Mouse (Mus musculus): ENCODE measurements at regions not wholly inside any gene's neighbourhood (a gene's known extent, or its start where the extent isn't known, plus 50 kb on each side); places are given as distances from the start of the nearest gene placed in this dataset.

GRCm38 (mm10) chr8:34442688-34443087 lies 331.2 kb upstream of the Gm10131 start:
- Histone ChIP-seq H3K27me3 (ENCODE audit: insufficient read depth, low read length) (no peaks in the 10 kb centered on the region), H3K4me3 (ENCODE audit: low read depth, low read length) (no peak overlapping the region), H3K4me1 (ENCODE audit: insufficient read depth, low read length) (no peaks in the 10 kb centered on the region), H3K36me3 (ENCODE audit: insufficient read depth, low read length) (no peaks in the 10 kb centered on the region), H3K4me2 (ENCODE audit: low read depth, low read length, poor library complexity, severe bottlenecking) (no peak overlapping the region), H3K27ac (ENCODE audit: low read depth, low read length) (no peak overlapping the region), H3K9me3 (ENCODE audit: low read length) (no peaks in the 10 kb centered on the region), H3K9ac (replicated peaks; ENCODE audit: low read length, poor library complexity, severe bottlenecking) (no peak overlapping the region)
- no peak for DNase-seq (ENCODE audit: low spot score)
- TF ChIP-seq CTCF (IDR thresholded peaks at IDR 0.05), result no peak
- 93% methylated on average over 3 of the region's 3 CpGs for WGBS
- ATAC-seq (ENCODE audit: low FRiP score), result no peak

DNA sequence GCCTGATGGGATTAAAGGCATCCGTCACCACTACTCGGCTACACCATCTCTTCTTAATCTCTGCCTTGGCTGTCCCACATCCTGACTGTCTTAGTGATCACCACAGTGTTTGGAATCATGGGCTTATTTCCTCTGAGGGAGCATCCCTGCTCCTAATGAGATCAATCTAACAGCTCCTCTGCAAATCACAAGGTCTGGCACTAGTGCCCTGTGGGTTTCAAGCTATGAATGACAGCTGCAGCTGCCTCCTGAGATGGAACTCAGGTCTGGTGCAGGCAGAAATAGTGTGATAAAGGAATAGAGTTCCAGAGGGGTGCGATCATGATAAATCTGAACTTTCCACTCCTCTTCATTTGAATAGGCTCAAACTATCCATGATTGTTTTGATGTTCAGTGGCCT lies 330.2 kb upstream of the Gm10131 start:
- TF ChIP-seq CTCF (IDR thresholded peaks at IDR 0.05), result no peak
- H3K27ac ChIP-seq (ENCODE audit: low read depth, low read length), result no peak overlapping the region
- H3K4me2 ChIP-seq (ENCODE audit: low read depth, low read length, poor library complexity, severe bottlenecking), result no peak overlapping the region
- no peaks in the 10 kb centered on the region for H3K27me3 ChIP-seq (ENCODE audit: insufficient read depth, low read length)
- H3K9me3 ChIP-seq (ENCODE audit: low read length), result no peaks in the 10 kb centered on the region
- H3K4me1 ChIP-seq (ENCODE audit: insufficient read depth, low read length), result no peaks in the 10 kb centered on the region
- H3K9ac ChIP-seq (replicated peaks; ENCODE audit: low read length, poor library complexity, severe bottlenecking), result no peak overlapping the region
- 40% methylated on average over 3 of the region's 3 CpGs for WGBS
- no peak overlapping the region for H3K4me3 ChIP-seq (ENCODE audit: low read depth, low read length)
- ATAC-seq (ENCODE audit: low FRiP score), result no peak
- DNase-seq (ENCODE audit: low spot score), result no peak
- no peaks in the 10 kb centered on the region for H3K36me3 ChIP-seq (ENCODE audit: insufficient read depth, low read length)

GRCm38 (mm10) chr8:34440771-34441170 lies 329.2 kb upstream of the Gm10131 start:
- 87% methylated on average over 4 of the region's 4 CpGs for WGBS
- TF ChIP-seq CTCF (IDR thresholded peaks at IDR 0.05), result no peak
- DNase-seq (ENCODE audit: low spot score) (no peak), ATAC-seq (ENCODE audit: low FRiP score) (no peak)
- Histone ChIP-seq H3K27me3 (ENCODE audit: insufficient read depth, low read length) (no peaks in the 10 kb centered on the region), H3K9ac (replicated peaks; ENCODE audit: low read length, poor library complexity, severe bottlenecking) (no peak overlapping the region), H3K4me1 (ENCODE audit: insufficient read depth, low read length) (no peaks in the 10 kb centered on the region), H3K4me3 (ENCODE audit: low read depth, low read length) (no peak overlapping the region), H3K9me3 (ENCODE audit: low read length) (no peaks in the 10 kb centered on the region), H3K36me3 (ENCODE audit: insufficient read depth, low read length) (no peaks in the 10 kb centered on the region), H3K27ac (ENCODE audit: low read depth, low read length) (no peak overlapping the region), H3K4me2 (ENCODE audit: low read depth, low read length, poor library complexity, severe bottlenecking) (no peak overlapping the region)

- Histone ChIP-seq H3K4me1 (ENCODE audit: insufficient read depth, low read length) (no peaks in the 10 kb centered on the region), H3K27me3 (ENCODE audit: insufficient read depth, low read length) (no peaks in the 10 kb centered on the region), H3K27ac (ENCODE audit: low read depth, low read length) (no peak overlapping the region), H3K9ac (replicated peaks; ENCODE audit: low read length, poor library complexity, severe bottlenecking) (no peak overlapping the region), H3K4me3 (ENCODE audit: low read depth, low read length) (no peak overlapping the region), H3K36me3 (ENCODE audit: insufficient read depth, low read length) (no peaks in the 10 kb centered on the region), H3K4me2 (ENCODE audit: low read depth, low read length, poor library complexity, severe bottlenecking) (no peak overlapping the region), H3K9me3 (ENCODE audit: low read length) (no peaks in the 10 kb centered on the region)
- 87% methylated on average over 2 of the region's 2 CpGs for WGBS
- DNase-seq (ENCODE audit: low spot score), result no peak
- no peak for TF ChIP-seq CTCF (IDR thresholded peaks at IDR 0.05)
- no peak for ATAC-seq (ENCODE audit: low FRiP score)
Observed at GRCm38 (mm10) chr8:34438771-34439170, 327.2 kb upstream of the Gm10131 start.

- Histone ChIP-seq H3K4me1 (ENCODE audit: insufficient read depth, low read length) (no peaks in the 10 kb centered on the region), H3K9ac (replicated peaks; ENCODE audit: low read length, poor library complexity, severe bottlenecking) (no peak overlapping the region), H3K9me3 (ENCODE audit: low read length) (no peaks in the 10 kb centered on the region), H3K27ac (ENCODE audit: low read depth, low read length) (no peak overlapping the region), H3K27me3 (ENCODE audit: insufficient read depth, low read length) (no peaks in the 10 kb centered on the region), H3K4me3 (ENCODE audit: low read depth, low read length) (no peak overlapping the region), H3K4me2 (ENCODE audit: low read depth, low read length, poor library complexity, severe bottlenecking) (no peak overlapping the region), H3K36me3 (ENCODE audit: insufficient read depth, low read length) (no peaks in the 10 kb centered on the region)
- DNase-seq (ENCODE audit: low spot score) (no peak), ATAC-seq (ENCODE audit: low FRiP score) (no peak)
- no peak for TF ChIP-seq CTCF (IDR thresholded peaks at IDR 0.05)
- WGBS, result 97% methylated on average over 7 of the region's 7 CpGs
Observed at GRCm38 (mm10) chr8:34431985-34432384, 320.4 kb upstream of the Gm10131 start.

- Histone ChIP-seq H3K9me3 (ENCODE audit: low read length) (no peaks in the 10 kb centered on the region), H3K9ac (replicated peaks; ENCODE audit: low read length, poor library complexity, severe bottlenecking) (no peak overlapping the region), H3K36me3 (ENCODE audit: insufficient read depth, low read length) (no peaks in the 10 kb centered on the region), H3K27ac (ENCODE audit: low read depth, low read length) (no peak overlapping the region), H3K4me1 (ENCODE audit: insufficient read depth, low read length) (no peaks in the 10 kb centered on the region), H3K4me2 (ENCODE audit: low read depth, low read length, poor library complexity, severe bottlenecking) (no peak overlapping the region), H3K4me3 (ENCODE audit: low read depth, low read length) (no peak overlapping the region), H3K27me3 (ENCODE audit: insufficient read depth, low read length) (no peaks in the 10 kb centered on the region)
- TF ChIP-seq CTCF (IDR thresholded peaks at IDR 0.05), result no peak
- DNase-seq (ENCODE audit: low spot score), result no peak
- ATAC-seq (ENCODE audit: low FRiP score), result no peak
- WGBS, result 83% methylated on average over 3 of the region's 3 CpGs
Observed at GRCm38 (mm10) chr8:34429231-34429630, 317.7 kb upstream of the Gm10131 start.
